Mouse (Mus musculus) liver, embryonic 11.5 days (tissue): ENCODE data around the gene Ptbp1. TPM values are rescaled to one million over a fixed set of nuclear protein-coding genes. Genes with fewer than 3 reads are reported as not detected.

Source experiments
- ATAC-seq: fragments of 200-750 bp; cut with Nextera tagmentation; replicated peaks from 2 replicates; pipeline ENCODE4 v1.8.0; 2017; ENCODE audit warnings: moderate number of reproducible peaks, mild to moderate bottlenecking, moderate TSS enrichment, moderate library complexity; ENCODE audit not compliant: low FRiP score
- DNase-seq: peaks from one replicate; pipeline ENCODE4 v3.0.0-alpha.2; 2017; ENCODE audit warnings: low spot score
- H3K27ac ChIP-seq: fragments of 300-500 bp; sonication (generic); 2 replicates; pipeline ENCODE4 v1.5.1; 2014; ENCODE audit warnings: mild to moderate bottlenecking, low read depth, low read length, control low read depth
- H3K27me3 ChIP-seq: fragments of 300-500 bp; sonication (generic); replicated peaks from 2 replicates; pipeline ENCODE4 v1.6.1; 2014; ENCODE audit warnings: low read length, mixed read lengths; ENCODE audit not compliant: control insufficient read depth, insufficient read depth
- H3K36me3 ChIP-seq: fragments of 300-500 bp; sonication (generic); 2 replicates; pipeline ENCODE4 v1.6.1; 2014; ENCODE audit warnings: mild to moderate bottlenecking, low read length, moderate library complexity, mixed read lengths; ENCODE audit not compliant: control insufficient read depth, insufficient read depth
- H3K4me1 ChIP-seq: fragments of 300-500 bp; sonication (generic); replicated peaks from 2 replicates; pipeline ENCODE4 v1.6.1; 2014; ENCODE audit warnings: low read length, mixed read lengths; ENCODE audit not compliant: control insufficient read depth, insufficient read depth
- H3K4me2 ChIP-seq: fragments of 300-500 bp; sonication (generic); 2 replicates; pipeline ENCODE4 v1.6.1; 2014; ENCODE audit warnings: mild to moderate bottlenecking, control low read depth, moderate library complexity
- H3K4me3 ChIP-seq: fragments of 300-500 bp; sonication (generic); 2 replicates; pipeline ENCODE4 v1.5.1; 2014; ENCODE audit warnings: low read depth, low read length, control low read depth
- H3K9ac ChIP-seq: fragments of 300-500 bp; sonication (generic); 2 replicates; pipeline ENCODE4 v1.6.1; 2014; ENCODE audit warnings: low read depth, low read length, control low read depth
- H3K9me3 ChIP-seq: fragments of 300-500 bp; sonication (generic); 2 replicates; pipeline ENCODE4 v1.6.1; 2016; ENCODE audit warnings: low read length, inconsistent platforms, mixed read lengths; ENCODE audit not compliant: control insufficient read depth
- WGBS: fragments of 180-500 bp; shearing (Covaris S2); extraction: QIAGEN DNeasy Blood & Tissue Kit; methylation state at CpG from one replicate; pipeline ENCODE4 v1.1.7; 2014; 5-methylcytosine and 5-hydroxymethylcytosine counted together
- polyA plus RNA-seq: library from polyadenylated mRNA; unstranded; fragments of >200 nt; fragmentation: Nextera tagmentation; extraction: Ambion mirVana; gene quantifications from 2 replicates; pipeline ENCODE4 v1.2.1, GENCODE M21; 2014

Gene Ptbp1
- polyA plus RNA-seq, 1 experiment from 2014 or later = 329 TPM

DNA sequence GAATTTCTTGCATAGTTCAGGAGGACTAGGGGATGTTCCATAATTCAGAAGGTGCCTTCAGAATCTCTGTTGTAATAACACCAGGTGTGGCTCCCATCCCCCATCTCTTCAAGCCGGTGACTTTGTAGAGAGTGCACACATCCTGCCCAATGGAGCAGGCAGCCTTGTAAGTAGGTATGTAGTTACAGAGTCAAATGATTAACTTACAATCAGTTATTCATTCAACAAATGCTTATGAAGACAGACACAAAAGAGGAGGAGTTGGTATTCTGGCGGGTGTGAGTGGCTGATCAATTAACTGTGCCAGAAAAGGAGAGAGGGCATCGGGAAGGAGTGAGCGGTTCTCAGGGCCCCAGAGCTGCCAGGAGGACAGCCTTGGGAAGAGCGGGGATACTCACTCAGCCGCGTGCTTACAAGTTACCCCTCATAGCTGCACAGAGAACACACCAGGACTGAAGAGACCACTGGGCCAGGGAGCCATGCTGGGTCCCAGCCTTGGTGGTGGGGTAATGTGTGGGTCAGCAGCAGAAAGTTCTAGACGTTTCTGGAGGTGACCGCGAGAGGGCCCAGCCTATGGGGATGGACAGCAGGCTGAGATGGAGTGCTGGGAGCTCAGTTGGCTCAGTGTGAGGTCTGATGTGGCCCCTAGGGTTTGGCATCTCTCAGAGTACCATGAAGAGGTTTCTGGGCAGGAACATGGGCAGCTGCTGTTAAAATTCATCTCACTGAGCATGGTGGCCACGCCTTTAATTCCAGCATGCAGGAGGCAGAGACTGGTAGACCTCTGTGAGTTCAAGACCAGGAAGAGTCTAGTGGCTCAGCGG lies 38.3 kb upstream of the Ptbp1 start:
- 77% methylated on average over 12 of the region's 12 CpGs for WGBS
- no peaks in the 10 kb centered on the region for H3K9me3 ChIP-seq
- H3K36me3 ChIP-seq = no peaks in the 10 kb centered on the region; the same call in 1 of the 2 replicates
- H3K4me3 ChIP-seq = no peak overlapping the region
- H3K4me2 ChIP-seq = no peak overlapping the region
- 0 out of 2 replicates have a peak, but pooled peaks cover 2% of the 10 kb centered on the region for H3K4me1 ChIP-seq
- ATAC-seq (no peak), DNase-seq (no peak)
- no peaks in the 10 kb centered on the region for H3K27me3 ChIP-seq
- H3K27ac ChIP-seq = no peak overlapping the region
- H3K9ac ChIP-seq = no peak overlapping the region

DNA sequence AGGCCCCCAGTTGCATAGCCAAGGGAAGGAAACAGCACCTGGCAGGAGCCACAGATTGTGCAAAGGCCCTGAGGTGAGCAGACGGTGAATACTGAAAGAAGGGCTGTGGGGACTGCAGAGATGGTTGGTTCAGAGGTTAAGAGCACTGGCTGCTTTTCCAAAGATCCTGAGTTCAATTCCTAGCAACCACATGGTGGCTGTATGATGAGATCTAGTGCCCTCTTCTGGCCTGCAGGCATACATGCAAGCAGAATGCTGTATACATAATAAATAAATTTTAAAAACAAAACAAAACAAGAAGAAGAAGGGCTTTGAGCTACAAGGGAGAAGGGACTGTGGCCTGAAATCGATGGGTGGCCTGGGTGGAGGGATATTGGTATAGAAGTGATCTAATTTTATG lies 37.1 kb upstream of the Ptbp1 start:
- Histone ChIP-seq H3K27me3 (no peaks in the 10 kb centered on the region), H3K4me1 (0 out of 2 replicates have a peak, but pooled peaks cover 2% of the 10 kb centered on the region), H3K36me3 (no peaks in the 10 kb centered on the region), H3K4me3 (no peak overlapping the region), H3K9ac (no peak overlapping the region), H3K9me3 (no peaks in the 10 kb centered on the region), H3K27ac (no peak overlapping the region), H3K4me2 (no peak overlapping the region)
- DNase-seq = no peak
- WGBS = 60% methylated on average over 2 of the region's 2 CpGs
- ATAC-seq = no peak

DNA sequence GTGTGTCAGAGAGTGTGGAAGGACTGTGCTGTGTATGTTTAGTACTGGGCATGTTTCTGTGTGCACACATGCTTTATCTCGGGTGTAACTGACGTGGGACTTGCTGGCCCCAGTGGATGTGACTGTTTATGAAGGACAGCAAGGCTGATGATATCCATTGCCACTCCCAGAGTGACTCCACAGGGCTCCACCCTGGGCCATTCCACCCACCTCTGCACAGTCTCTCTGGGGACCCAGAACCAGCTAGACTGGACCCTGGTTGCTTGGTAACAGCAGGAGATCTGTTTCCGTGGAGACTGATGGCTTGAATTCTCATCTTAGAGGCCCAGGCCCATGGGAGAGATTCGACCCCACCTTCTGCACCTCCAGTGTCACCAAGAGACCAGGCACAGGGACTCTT lies 36.0 kb upstream of the Ptbp1 start:
- H3K27me3 ChIP-seq = no peaks in the 10 kb centered on the region
- peaks cover 11% of the 10 kb centered on the region; the same call in 1 of the 2 replicates for H3K4me1 ChIP-seq
- H3K4me3 ChIP-seq = no peak overlapping the region
- no peak for DNase-seq
- H3K4me2 ChIP-seq = no peak overlapping the region
- no peak for ATAC-seq
- H3K36me3 ChIP-seq = no peaks in the 10 kb centered on the region
- no peak overlapping the region for H3K27ac ChIP-seq
- 48% methylated on average over 4 of the region's 4 CpGs for WGBS
- no peaks in the 10 kb centered on the region for H3K9me3 ChIP-seq
- no peak overlapping the region for H3K9ac ChIP-seq

DNA sequence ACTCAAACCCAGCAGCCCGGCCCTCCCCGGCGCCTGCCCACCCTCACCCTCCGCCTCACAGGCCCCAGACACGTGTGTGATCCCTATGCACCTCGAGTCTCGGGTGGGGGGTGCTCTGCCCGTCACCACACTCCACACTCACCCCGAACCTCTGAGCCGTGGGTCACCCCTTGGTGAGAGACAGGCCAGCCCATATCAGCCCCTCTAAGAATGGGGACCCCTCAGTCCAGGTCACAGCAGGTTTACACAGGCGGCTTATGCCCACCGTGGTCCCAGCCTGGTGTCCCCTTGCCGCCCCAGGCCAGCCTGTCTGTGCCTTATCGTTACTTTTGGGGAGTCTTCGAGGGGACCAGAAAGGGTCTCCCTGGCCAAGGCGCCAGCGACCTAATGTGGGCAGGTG lies 34.6 kb upstream of the Ptbp1 start:
- H3K36me3 ChIP-seq = no peaks in the 10 kb centered on the region
- H3K9ac ChIP-seq = no peak overlapping the region
- no peak overlapping the region for H3K27ac ChIP-seq
- DNase-seq (no peak), ATAC-seq (no peak)
- H3K9me3 ChIP-seq = no peaks in the 10 kb centered on the region
- no peaks in the 10 kb centered on the region for H3K27me3 ChIP-seq
- no peak overlapping the region for H3K4me3 ChIP-seq
- no peak overlapping the region for H3K4me2 ChIP-seq
- peaks cover 14% of the 10 kb centered on the region; the same call in 1 of the 2 replicates for H3K4me1 ChIP-seq
- WGBS = 85% methylated on average over 17 of the region's 17 CpGs

DNA sequence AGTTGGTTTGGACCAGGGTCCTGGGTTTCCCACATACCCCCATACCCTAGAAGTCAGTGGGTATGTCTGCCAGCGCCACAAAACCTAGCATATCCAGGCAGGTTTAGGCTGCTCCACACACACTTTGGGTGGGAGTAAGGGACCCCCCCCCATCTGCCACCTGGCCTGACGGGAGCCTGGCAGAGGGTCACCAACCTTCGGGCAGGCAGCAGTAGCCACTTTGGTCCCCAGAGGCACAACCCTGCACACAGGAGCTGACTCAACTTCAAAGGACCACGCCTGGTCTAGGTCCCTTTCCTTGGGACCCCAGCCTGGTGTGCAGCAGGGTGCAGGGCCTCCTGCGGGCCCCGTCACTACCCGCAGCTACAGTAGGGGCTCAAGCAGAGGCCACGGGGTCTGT lies 34.0 kb upstream of the Ptbp1 start:
- Histone ChIP-seq H3K4me3 (no peak overlapping the region), H3K4me1 (peaks cover 14% of the 10 kb centered on the region; the same call in 1 of the 2 replicates), H3K9ac (no peak overlapping the region), H3K27me3 (no peaks in the 10 kb centered on the region), H3K9me3 (no peaks in the 10 kb centered on the region), H3K4me2 (no peak overlapping the region), H3K36me3 (no peaks in the 10 kb centered on the region), H3K27ac (no peak overlapping the region)
- ATAC-seq (no peak), DNase-seq (no peak)
- 81% methylated on average over 8 of the region's 8 CpGs for WGBS

DNA sequence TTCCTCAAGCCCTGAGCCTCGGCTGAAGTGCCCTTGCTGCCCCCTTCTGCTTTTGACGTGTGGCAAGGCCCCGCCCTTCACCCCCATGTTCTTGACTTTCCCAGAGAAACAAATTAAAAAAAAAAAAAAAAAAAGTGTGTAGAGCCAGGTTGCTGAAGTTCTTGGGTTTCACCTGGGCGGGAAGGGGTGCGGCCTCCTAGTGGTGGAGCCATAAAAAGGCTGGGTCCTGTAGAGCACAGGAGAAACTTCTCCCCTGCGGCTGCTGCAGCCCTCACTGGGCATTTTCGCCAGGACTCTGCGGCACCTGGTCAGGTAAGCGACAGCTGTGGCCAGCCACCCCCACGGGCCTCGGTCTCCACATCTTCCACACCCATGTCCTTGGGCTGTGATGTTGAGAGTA lies 33.4 kb upstream of the Ptbp1 start, which contains the start of gene Misp:
TSS of gene Misp (plus strand) at position 208 of the 400 bp plus-strand sequence.
- Histone ChIP-seq H3K4me2 (no peak within 1 kb of the TSS), H3K4me1 (peaks cover 14% of the 10 kb centered on the region; the same call in 1 of the 2 replicates), H3K9me3 (no peaks in the 10 kb centered on the region), H3K27me3 (no peaks in the 10 kb centered on the region), H3K4me3 (no peak within 1 kb of the TSS), H3K9ac (no peak within 1 kb of the TSS), H3K27ac (no peak within 1 kb of the TSS), H3K36me3 (no peaks in the 10 kb centered on the region)
- ATAC-seq (no peak), DNase-seq (no peak)
- 63% methylated on average over 11 of the region's 11 CpGs for WGBS

DNA sequence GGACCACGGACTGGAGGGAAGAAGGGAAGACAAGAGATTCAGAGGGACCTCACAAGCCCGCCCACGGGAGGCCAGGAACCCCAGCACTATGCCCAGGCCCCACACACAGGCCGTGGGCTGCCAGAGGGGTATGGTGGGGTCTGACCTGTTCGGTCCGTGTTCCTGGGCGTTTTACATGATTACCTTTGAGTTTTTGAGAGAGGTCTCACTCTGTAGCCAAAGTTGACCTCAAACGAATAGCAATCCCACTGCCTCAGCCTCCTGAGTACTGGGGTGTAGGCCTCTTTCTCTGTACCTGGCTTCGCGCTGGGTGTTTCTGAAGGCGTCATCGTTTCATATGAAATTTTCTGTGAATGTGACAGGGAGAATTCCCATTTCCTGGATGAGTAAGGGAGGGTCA lies 32.5 kb upstream of the Ptbp1 start:
- no peak for DNase-seq
- Histone ChIP-seq H3K27ac (no peak overlapping the region), H3K4me1 (peaks cover 14% of the 10 kb centered on the region; the same call in 1 of the 2 replicates), H3K4me2 (no peak overlapping the region), H3K4me3 (no peak overlapping the region), H3K9me3 (no peaks in the 10 kb centered on the region), H3K36me3 (no peaks in the 10 kb centered on the region), H3K9ac (no peak overlapping the region), H3K27me3 (no peaks in the 10 kb centered on the region)
- no peak for ATAC-seq
- 88% methylated on average over 12 of the region's 12 CpGs for WGBS

DNA sequence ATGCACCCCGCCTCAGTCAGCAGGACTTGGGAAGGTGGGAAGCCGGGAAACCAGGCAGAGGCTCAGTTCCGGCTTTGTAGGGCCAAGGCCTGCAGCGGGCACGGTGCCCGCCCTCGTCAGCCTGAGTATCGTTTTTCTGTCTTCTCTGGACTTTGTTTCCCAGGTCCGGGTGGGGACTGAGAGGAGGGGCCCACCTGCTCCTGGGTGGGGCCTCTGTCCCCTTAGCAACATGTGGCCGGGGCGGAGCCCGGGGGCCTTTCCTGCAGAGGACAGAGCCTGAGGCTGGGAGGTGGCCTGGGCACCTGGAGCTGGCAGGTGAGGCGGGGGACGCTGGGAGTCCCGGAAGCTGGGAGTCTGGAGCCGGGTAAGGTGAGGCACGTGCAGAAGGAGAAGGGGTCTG lies 31.9 kb upstream of the Ptbp1 start:
- Histone ChIP-seq H3K9ac (no peak overlapping the region), H3K4me2 (peak overlapping the region; percentile 36), H3K36me3 (no peaks in the 10 kb centered on the region), H3K4me1 (peaks cover 14% of the 10 kb centered on the region; the same call in 1 of the 2 replicates), H3K4me3 (no peak overlapping the region), H3K27ac (no peak overlapping the region), H3K27me3 (no peaks in the 10 kb centered on the region), H3K9me3 (no peaks in the 10 kb centered on the region)
- WGBS = 52% methylated on average over 17 of the region's 17 CpGs
- ATAC-seq (peak; percentile 26; the same call in 1 of the 2 replicates), DNase-seq (no peak)

DNA sequence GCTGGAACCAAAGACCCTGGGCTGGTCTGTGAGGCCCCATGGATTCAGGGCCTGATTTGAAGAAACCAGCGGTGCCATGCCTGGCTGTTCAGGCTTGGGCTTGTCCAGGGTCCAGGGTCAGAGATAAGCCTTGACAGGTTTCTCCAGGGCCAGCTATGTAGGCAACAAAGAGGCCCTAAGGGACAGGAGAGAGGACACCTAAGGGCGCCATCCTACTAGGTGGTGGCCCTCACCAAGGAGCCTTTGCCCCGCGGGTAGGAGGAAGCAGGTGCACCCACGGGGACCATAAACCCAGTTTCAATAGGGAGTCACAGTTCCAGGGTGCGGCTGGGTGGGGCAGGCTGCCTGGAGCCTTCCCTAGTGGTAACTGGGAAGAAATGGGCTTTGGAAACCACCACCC lies 31.2 kb upstream of the Ptbp1 start:
- Histone ChIP-seq H3K27ac (no peak overlapping the region), H3K9ac (no peak overlapping the region), H3K27me3 (no peaks in the 10 kb centered on the region), H3K4me3 (no peak overlapping the region), H3K4me2 (peak overlapping the region; percentile 28; the same call in 1 of the 2 replicates), H3K9me3 (no peaks in the 10 kb centered on the region), H3K36me3 (no peaks in the 10 kb centered on the region), H3K4me1 (peaks cover 14% of the 10 kb centered on the region; the same call in 1 of the 2 replicates)
- DNase-seq (no peak), ATAC-seq (no peak)
- WGBS = 67% methylated on average over 6 of the region's 6 CpGs
